Mouse (Mus musculus): Measurements from ENCODE around the gene Tcstv1. TPM values are rescaled to one million over a fixed set of nuclear protein-coding genes. Genes with fewer than 3 reads are reported as not detected.
"Not testable (repeated sequence)": the region's sequence is repeated elsewhere in the genome, so short reads cannot be mapped to it uniquely, and the experiment has no call there.

The Tcstv1 gene
- total RNA-seq (2014; rRNA removed): not detected in 2 replicates
- not detected in 2 replicates for polyA plus RNA-seq (2012; rRNA removed)

GRCm38 (mm10) chr13:119894685-119895084, at the start of gene Tcstv1:
Gene Tcstv1 (minus strand): TSS chr13:119894785.
- not testable (repeated sequence) for H3K27me3 ChIP-seq (ENCODE audit: control insufficient read depth, insufficient read depth, low read length); H3K36me3 ChIP-seq (ENCODE audit: control insufficient read depth, insufficient read depth, low read length); H3K4me1 ChIP-seq (ENCODE audit: control insufficient read depth, insufficient read depth, low read length); H3K9ac ChIP-seq (ENCODE audit: low read depth, low read length); DNase-seq (ENCODE audit: extremely low read depth, low read depth, low spot score); H3K79me2 ChIP-seq (ENCODE audit: control insufficient read depth, insufficient read depth, low read length); H3K4me3 ChIP-seq (ENCODE audit: insufficient read depth, low read depth, low read length); H3K27ac ChIP-seq (replicated peaks; ENCODE audit: insufficient read depth, low read depth, low read length)
- 65% methylated on average over 3 of the region's 3 CpGs for WGBS

- H3K36me3 ChIP-seq (ENCODE audit: control insufficient read depth, insufficient read depth, low read length); H3K4me1 ChIP-seq (ENCODE audit: control insufficient read depth, insufficient read depth, low read length); H3K27ac ChIP-seq (replicated peaks; ENCODE audit: insufficient read depth, low read depth, low read length); H3K79me2 ChIP-seq (ENCODE audit: control insufficient read depth, insufficient read depth, low read length); H3K27me3 ChIP-seq (ENCODE audit: control insufficient read depth, insufficient read depth, low read length); DNase-seq (ENCODE audit: extremely low read depth, low read depth, low spot score); H3K4me3 ChIP-seq (ENCODE audit: insufficient read depth, low read depth, low read length); H3K9ac ChIP-seq (ENCODE audit: low read depth, low read length): not testable (repeated sequence)
- 100% methylated on average over 2 of the region's 5 CpGs for WGBS
Observed at GRCm38 (mm10) chr13:119929172-119929571, 34.6 kb upstream of the Tcstv1 start, which contains the start of gene Gm21761. Gene Gm21761 (minus strand): TSS chr13:119929272.

- H3K4me3 ChIP-seq (ENCODE audit: insufficient read depth, low read depth, low read length); H3K9ac ChIP-seq (ENCODE audit: low read depth, low read length); H3K79me2 ChIP-seq (ENCODE audit: control insufficient read depth, insufficient read depth, low read length); DNase-seq (ENCODE audit: extremely low read depth, low read depth, low spot score); H3K27ac ChIP-seq (replicated peaks; ENCODE audit: insufficient read depth, low read depth, low read length); H3K27me3 ChIP-seq (ENCODE audit: control insufficient read depth, insufficient read depth, low read length); H3K4me1 ChIP-seq (ENCODE audit: control insufficient read depth, insufficient read depth, low read length); H3K36me3 ChIP-seq (ENCODE audit: control insufficient read depth, insufficient read depth, low read length): not testable (repeated sequence)
- 66% methylated on average over 3 of the region's 3 CpGs for WGBS
Observed at GRCm38 (mm10) chr13:119924597-119925340, 30.2 kb upstream of the Tcstv1 start.

GRCm38 (mm10) chr13:119916966-119917722, 22.6 kb upstream of the Tcstv1 start:
- H3K4me3 ChIP-seq (ENCODE audit: insufficient read depth, low read depth, low read length); H3K4me1 ChIP-seq (ENCODE audit: control insufficient read depth, insufficient read depth, low read length); DNase-seq (ENCODE audit: extremely low read depth, low read depth, low spot score); H3K36me3 ChIP-seq (ENCODE audit: control insufficient read depth, insufficient read depth, low read length); H3K9ac ChIP-seq (ENCODE audit: low read depth, low read length); H3K27ac ChIP-seq (replicated peaks; ENCODE audit: insufficient read depth, low read depth, low read length); H3K79me2 ChIP-seq (ENCODE audit: control insufficient read depth, insufficient read depth, low read length); H3K27me3 ChIP-seq (ENCODE audit: control insufficient read depth, insufficient read depth, low read length): not testable (repeated sequence)
- WGBS: 72% methylated on average over 4 of the region's 5 CpGs

DNA sequence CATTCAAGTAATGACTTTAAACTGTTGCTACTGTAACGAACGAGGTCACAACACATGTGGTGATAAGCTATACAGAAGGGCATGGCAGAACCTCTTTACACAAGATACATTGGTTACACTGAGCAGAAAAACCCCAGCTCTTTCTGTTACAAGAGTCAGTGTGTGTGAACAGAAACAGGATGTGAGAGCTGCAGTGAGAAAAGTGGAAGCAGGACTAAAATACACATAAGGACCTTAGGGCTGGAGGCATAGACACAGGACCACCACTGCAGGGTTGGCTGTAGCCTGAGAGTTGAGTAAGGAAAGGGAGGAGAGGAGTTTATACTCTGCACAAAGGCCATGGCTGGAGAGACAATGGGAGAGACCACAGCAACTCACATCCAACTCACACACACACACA, 21.9 kb upstream of the Tcstv1 start:
- H3K4me1 ChIP-seq (ENCODE audit: control insufficient read depth, insufficient read depth, low read length); H3K36me3 ChIP-seq (ENCODE audit: control insufficient read depth, insufficient read depth, low read length); H3K79me2 ChIP-seq (ENCODE audit: control insufficient read depth, insufficient read depth, low read length); H3K27me3 ChIP-seq (ENCODE audit: control insufficient read depth, insufficient read depth, low read length); H3K9ac ChIP-seq (ENCODE audit: low read depth, low read length); DNase-seq (ENCODE audit: extremely low read depth, low read depth, low spot score); H3K27ac ChIP-seq (replicated peaks; ENCODE audit: insufficient read depth, low read depth, low read length); H3K4me3 ChIP-seq (ENCODE audit: insufficient read depth, low read depth, low read length): not testable (repeated sequence)
- WGBS: 47% methylated on average over 2 of the region's 2 CpGs

GRCm38 (mm10) chr13:119898549-119898948, 4.0 kb upstream of the Tcstv1 start:
- not testable (repeated sequence) for H3K27ac ChIP-seq (replicated peaks; ENCODE audit: insufficient read depth, low read depth, low read length); H3K9ac ChIP-seq (ENCODE audit: low read depth, low read length); H3K27me3 ChIP-seq (ENCODE audit: control insufficient read depth, insufficient read depth, low read length); H3K4me3 ChIP-seq (ENCODE audit: insufficient read depth, low read depth, low read length); DNase-seq (ENCODE audit: extremely low read depth, low read depth, low spot score); H3K79me2 ChIP-seq (ENCODE audit: control insufficient read depth, insufficient read depth, low read length); H3K36me3 ChIP-seq (ENCODE audit: control insufficient read depth, insufficient read depth, low read length); H3K4me1 ChIP-seq (ENCODE audit: control insufficient read depth, insufficient read depth, low read length)
- 55% methylated on average over 5 of the region's 5 CpGs for WGBS

DNA sequence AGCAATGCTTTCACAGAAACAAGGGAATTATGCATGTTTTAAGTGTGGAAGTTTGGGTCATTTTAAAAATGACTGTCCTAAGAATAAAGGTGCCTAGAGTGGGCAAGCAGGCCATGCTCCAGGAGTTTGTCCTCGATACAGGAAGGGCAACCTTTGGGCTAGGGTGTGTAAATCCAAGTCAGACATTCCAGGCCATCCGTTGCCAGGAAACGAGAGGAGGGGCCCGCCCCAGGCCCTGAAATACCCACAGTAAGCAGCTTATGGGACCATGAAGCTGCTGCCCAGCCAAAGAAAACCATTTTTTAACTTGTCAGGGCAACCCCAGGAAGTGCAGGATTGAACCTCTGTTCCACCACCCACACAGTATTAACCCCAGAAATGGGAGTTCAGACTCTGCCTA, 7.7 kb downstream of the Tcstv1 start:
- H3K79me2 ChIP-seq (ENCODE audit: control insufficient read depth, insufficient read depth, low read length); H3K9ac ChIP-seq (ENCODE audit: low read depth, low read length); H3K4me1 ChIP-seq (ENCODE audit: control insufficient read depth, insufficient read depth, low read length); H3K27me3 ChIP-seq (ENCODE audit: control insufficient read depth, insufficient read depth, low read length); H3K36me3 ChIP-seq (ENCODE audit: control insufficient read depth, insufficient read depth, low read length); DNase-seq (ENCODE audit: extremely low read depth, low read depth, low spot score); H3K27ac ChIP-seq (replicated peaks; ENCODE audit: insufficient read depth, low read depth, low read length); H3K4me3 ChIP-seq (ENCODE audit: insufficient read depth, low read depth, low read length): not testable (repeated sequence)
- 43% methylated on average over 4 of the region's 4 CpGs for WGBS

DNA sequence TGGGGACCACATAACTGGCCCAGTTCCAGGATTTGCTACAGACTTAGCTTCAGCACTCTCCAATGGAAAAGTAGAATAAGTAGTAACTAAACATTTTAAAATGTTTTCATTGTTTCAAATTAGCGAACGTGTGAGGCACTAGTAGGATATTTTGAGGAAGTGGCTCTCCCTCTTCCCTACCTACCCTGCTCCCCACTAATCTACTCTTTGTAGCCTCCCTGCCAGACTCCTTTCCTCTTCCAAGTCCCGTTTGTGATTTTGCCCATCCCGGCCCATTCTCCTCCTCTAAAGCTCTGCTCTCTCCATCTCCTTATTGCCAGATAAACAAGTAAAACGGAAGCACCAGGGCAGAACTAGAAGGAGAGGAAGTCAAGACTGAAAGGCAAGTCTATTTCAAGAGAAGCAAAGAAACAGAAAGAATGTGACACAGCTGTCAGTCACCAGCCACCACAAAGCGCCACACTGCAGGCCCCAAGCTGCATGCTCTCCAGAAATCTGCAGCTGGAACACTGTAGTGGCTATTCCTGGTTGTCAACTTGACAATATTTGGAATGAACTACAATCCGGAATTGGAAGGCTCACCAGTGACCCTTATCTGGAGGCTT, 30.1 kb downstream of the Tcstv1 start:
- 65% methylated on average over 6 of the region's 7 CpGs for WGBS
- not testable (repeated sequence) for H3K27ac ChIP-seq (replicated peaks; ENCODE audit: insufficient read depth, low read depth, low read length); DNase-seq (ENCODE audit: extremely low read depth, low read depth, low spot score); H3K4me3 ChIP-seq (ENCODE audit: insufficient read depth, low read depth, low read length); H3K36me3 ChIP-seq (ENCODE audit: control insufficient read depth, insufficient read depth, low read length); H3K27me3 ChIP-seq (ENCODE audit: control insufficient read depth, insufficient read depth, low read length); H3K9ac ChIP-seq (ENCODE audit: low read depth, low read length); H3K4me1 ChIP-seq (ENCODE audit: control insufficient read depth, insufficient read depth, low read length); H3K79me2 ChIP-seq (ENCODE audit: control insufficient read depth, insufficient read depth, low read length)

DNA sequence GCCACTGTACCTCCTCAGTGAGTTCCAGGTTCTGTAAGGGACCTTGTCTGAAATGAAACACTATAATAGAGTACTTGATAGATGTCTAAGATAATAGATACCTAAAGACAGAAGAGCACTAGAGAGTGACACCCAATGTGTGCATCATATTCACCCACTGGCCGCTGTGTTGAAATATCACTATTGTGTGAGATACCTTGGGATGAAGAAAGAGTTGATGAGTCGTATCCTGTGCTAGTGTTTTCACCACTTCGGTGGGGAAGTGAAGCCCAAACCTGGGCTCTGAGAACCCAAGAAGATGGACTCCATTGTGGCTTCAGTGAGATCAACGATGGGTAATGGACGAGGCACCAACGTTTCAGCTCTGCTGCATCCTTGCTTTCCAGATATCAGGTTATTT, 32.2 kb downstream of the Tcstv1 start:
- not testable (repeated sequence) for H3K9ac ChIP-seq (ENCODE audit: low read depth, low read length); H3K36me3 ChIP-seq (ENCODE audit: control insufficient read depth, insufficient read depth, low read length); H3K27ac ChIP-seq (replicated peaks; ENCODE audit: insufficient read depth, low read depth, low read length); H3K79me2 ChIP-seq (ENCODE audit: control insufficient read depth, insufficient read depth, low read length); H3K4me3 ChIP-seq (ENCODE audit: insufficient read depth, low read depth, low read length); H3K27me3 ChIP-seq (ENCODE audit: control insufficient read depth, insufficient read depth, low read length); DNase-seq (ENCODE audit: extremely low read depth, low read depth, low spot score); H3K4me1 ChIP-seq (ENCODE audit: control insufficient read depth, insufficient read depth, low read length)
- WGBS: no CpG with 5 or more reads among the region's 6 CpGs

Measured in liver, adult 2 months (tissue).